Mouse (Mus musculus) megakaryocyte-erythroid progenitor cell, adult 5-6 weeks (primary cell): Measurements from ENCODE around the gene Gm6020. TPM values are rescaled to one million over a fixed set of nuclear protein-coding genes. Genes with fewer than 3 reads are reported as not detected.
A peak's percentile ranks its signal among the peaks of the same experiment; 100 is the strongest.
"Not testable (repeated sequence)": the region's sequence is repeated elsewhere in the genome, so short reads cannot be mapped to it uniquely, and the experiment has no call there.

Source experiments
- ATAC-seq: replicated peaks from 2 replicates; pipeline ENCODE4 v1.8.0; 2016; ENCODE audit warnings: mild to moderate bottlenecking, inconsistent platforms; ENCODE audit not compliant: severe bottlenecking, poor library complexity, low FRiP score, low TSS enrichment
- total RNA-seq, 2 experiments: library from RNA; stranded (forward) in 1 of 2; stranded (reverse) in 1 of 2; fragments of 200-1000, 215-1000 nt in 1 of 2; fragments of >200 nt in 1 of 2; fragmentation: Nextera tagmentation in 1 of 2; gene quantifications; 2 replicates each; pipeline ENCODE4 v1.2.3; 2014 to 2017

The Gm6020 gene
- not detected in 2 replicates for total RNA-seq (2014; fragmentation: Nextera tagmentation)
- total RNA-seq (2017): not detected in 2 replicates

GRCm38 (mm10) chr19:61183590-61183989 lies at the start of gene Gm6020:
TSS of gene Gm6020 (plus strand) at chr19:61183890.
- ATAC-seq: not testable (repeated sequence)

GRCm38 (mm10) chr19:61138655-61139054 lies 45.0 kb upstream of the Gm6020 start:
- no peak for ATAC-seq

- peak; percentile 100 for ATAC-seq
Observed at GRCm38 (mm10) chr19:61140342-61141206, 43.1 kb upstream of the Gm6020 start, which contains the start of gene Zfp950. TSS of gene Zfp950 (minus strand) at chr19:61140840.

- ATAC-seq: no peak
Observed at GRCm38 (mm10) chr19:61141299-61141698, 42.4 kb upstream of the Gm6020 start.

- ATAC-seq: peak; percentile 92
Observed at GRCm38 (mm10) chr19:61151372-61151700, 32.4 kb upstream of the Gm6020 start.

GRCm38 (mm10) chr19:61151701-61152420 lies 31.8 kb upstream of the Gm6020 start:
- peak; percentile 88 for ATAC-seq

- ATAC-seq: peak; percentile 50
Observed at GRCm38 (mm10) chr19:61175756-61176324, 7.8 kb upstream of the Gm6020 start, which contains the start of gene Gm7102. TSS of gene Gm7102 (minus strand) at chr19:61176309.

- ATAC-seq: no peak
Observed at GRCm38 (mm10) chr19:61199316-61199715, 15.6 kb downstream of the Gm6020 start.

- ATAC-seq: no peak
Observed at GRCm38 (mm10) chr19:61199836-61200235, 16.1 kb downstream of the Gm6020 start.

GRCm38 (mm10) chr19:61207506-61207905 lies 23.8 kb downstream of the Gm6020 start:
- peak; percentile 59 for ATAC-seq

- ATAC-seq: no peak
Observed at GRCm38 (mm10) chr19:61223706-61224328, 40.1 kb downstream of the Gm6020 start.

GRCm38 (mm10) chr19:61224678-61225525 lies 41.2 kb downstream of the Gm6020 start:
- ATAC-seq: no peak

GRCm38 (mm10) chr19:61225526-61226400 lies 42.1 kb downstream of the Gm6020 start:
- peak; percentile 46 for ATAC-seq

- peak; percentile 6 for ATAC-seq
Observed at GRCm38 (mm10) chr19:61226401-61226927, 42.8 kb downstream of the Gm6020 start.

GRCm38 (mm10) chr19:61226928-61227854 lies 43.5 kb downstream of the Gm6020 start:
- peak; percentile 84 for ATAC-seq

- ATAC-seq: no peak
Observed at GRCm38 (mm10) chr19:61227941-61228701, 44.4 kb downstream of the Gm6020 start, which contains the start of gene Csf2ra. TSS of gene Csf2ra (minus strand) at chr19:61228429.
